Mouse (Mus musculus) ES-Bruce4 (cell line): ENCODE data around the gene Ak9.

Experiments used
- CTCF ChIP-seq: IDR thresholded peaks from one replicate; pipeline ENCODE4 v1.8.1; 2011; ENCODE audit warnings: low read depth, low read length
- EP300 ChIP-seq: IDR thresholded peaks from 2 replicates; pipeline ENCODE4 v1.6.1; 2011; ENCODE audit warnings: low read depth, low read length; ENCODE audit not compliant: insufficient read depth
- POLR2A ChIP-seq: IDR thresholded peaks from one replicate; pipeline ENCODE4 v1.8.1; 2011; ENCODE audit warnings: low read length; ENCODE audit not compliant: insufficient read depth

DNA sequence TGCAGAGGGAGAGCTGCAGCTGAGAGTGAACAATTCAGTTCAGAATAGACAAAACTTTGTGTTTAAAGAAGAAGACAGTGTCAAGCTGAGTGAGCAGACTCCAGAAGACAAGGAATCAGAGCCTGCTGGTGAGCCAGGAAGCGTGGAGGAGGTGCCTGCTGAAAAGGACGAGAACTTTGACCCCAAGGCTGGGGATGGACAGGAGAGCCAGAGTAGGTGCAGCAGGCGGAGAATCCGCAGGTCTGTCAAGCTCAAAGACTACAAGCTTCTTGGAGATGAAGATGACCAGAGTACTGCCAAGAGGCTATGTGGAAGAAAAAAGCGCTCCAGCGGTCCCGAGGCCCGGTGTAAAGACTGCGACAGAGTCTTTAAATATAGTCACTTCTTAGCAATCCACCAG lies 147.9 kb downstream of the Ak9 start:
- TF ChIP-seq CTCF, result no peak
- no peak for TF ChIP-seq POLR2A
- TF ChIP-seq EP300, result no peak
